Mouse (Mus musculus): ENCODE data around the gene Gm17660.

Gm17660 gene

DNA sequence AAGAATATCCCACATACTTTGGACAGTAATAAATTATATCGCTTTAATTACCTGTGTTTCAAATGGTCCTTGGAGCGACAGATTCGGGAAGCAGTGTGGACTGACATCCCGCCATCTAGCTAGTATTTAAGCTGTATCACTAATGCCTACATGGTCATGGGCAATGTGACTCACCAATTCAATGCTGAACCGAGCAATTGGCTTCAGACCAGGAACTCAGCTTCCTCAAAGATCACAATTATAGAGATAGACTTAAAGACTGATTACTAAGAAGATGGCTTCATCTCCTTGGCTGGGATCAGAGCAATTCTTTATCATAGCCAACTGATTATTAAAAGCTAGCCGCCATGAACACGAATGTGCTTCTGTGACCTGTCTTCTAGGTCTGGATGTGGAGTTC lies at the start of gene Gm17660:
TSS of gene Gm17660 (minus strand) at position 101 of the 400 bp plus-strand sequence.
- DNase-seq (ENCODE audit: low spot score in 2 of 2), result no peak

DNA sequence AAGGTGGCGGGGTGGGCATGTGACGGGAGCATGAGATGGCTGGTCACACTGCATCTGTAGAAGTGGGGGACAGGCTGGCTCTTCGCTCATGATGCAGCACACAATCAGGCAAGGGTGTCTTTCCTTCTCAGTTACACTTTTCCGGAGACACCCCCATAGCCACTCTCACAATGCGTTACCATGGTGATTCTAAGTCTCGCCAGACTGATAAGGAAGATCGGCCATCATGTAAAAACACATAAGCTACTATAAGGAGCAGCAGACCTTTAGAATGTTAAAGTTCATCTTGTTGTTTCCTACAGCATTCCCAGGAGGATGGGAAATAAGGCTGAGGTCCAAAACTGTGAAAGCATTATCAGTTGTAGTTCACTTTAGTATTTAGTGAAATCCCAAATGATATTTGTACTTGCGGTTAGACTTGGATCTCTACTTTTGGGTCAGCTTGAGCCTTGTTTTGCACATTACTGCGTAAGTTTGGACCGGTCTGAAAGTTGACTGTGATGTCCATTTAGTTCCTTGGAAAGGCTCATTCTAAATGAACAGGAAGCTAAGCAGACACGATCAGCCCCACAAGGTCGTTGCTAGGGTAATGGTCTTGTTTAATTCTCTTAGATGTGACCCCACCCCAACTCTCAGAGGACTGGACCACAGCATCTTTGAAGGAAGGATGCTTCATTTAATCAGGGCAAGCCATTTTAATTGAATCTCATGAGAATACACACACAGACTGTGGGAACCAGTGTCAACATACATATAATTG lies 49.3 kb upstream of the Gm17660 start:
- DNase-seq (ENCODE audit: low spot score in 2 of 2), result peak; percentile 69 to 72

DNA sequence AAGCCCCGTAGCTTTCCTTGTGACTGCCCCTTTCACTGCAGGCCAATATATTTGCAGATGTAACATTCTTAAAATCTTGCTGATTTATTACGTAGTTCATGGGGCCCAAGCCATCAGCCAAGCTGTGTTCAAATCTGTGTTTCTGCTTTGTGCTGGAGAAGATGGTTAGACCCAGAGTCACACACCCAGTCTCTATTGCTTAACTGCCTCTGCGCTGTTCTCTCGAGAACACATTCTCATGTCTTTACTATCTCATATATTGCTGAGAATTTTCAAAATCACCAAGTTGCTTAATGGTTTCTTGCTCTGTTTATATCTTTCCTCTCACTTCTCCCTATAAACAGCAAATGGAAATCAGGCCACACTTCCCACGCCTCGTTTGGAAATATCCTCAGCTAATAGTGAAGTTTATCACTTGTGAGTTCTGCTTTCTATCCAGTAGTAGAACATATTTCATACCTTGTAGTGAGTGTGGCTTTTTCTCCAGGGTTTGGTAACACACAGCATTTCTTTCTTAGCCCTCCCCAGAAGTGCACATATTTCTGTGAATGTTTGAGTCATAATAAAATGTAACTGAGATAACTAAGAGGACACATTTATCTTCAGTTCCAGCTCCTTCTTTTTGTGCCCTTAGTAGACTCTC lies 46.7 kb upstream of the Gm17660 start:
- no peak for DNase-seq (ENCODE audit: low spot score in 2 of 2)

DNA sequence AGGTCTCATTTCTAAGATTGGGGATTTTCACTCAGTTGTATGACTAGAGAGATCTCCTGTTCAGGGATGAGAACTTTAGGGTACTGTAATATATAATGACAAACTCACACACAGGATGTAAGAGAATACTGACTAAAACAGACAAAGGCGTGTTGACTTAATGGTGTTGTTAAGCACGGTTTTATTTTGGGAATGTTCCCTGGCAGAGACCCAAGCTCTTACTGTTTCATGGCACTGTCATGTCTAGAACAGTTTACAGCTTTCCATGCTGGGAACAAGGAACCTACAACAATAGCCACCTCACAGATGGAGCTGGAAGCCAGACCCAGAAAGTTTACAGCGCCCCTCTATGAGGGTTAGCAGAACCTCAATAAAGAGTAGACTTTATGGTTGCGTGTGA lies 38.5 kb upstream of the Gm17660 start:
- DNase-seq (ENCODE audit: low spot score in 2 of 2), result peak; percentile 68 to 70

DNA sequence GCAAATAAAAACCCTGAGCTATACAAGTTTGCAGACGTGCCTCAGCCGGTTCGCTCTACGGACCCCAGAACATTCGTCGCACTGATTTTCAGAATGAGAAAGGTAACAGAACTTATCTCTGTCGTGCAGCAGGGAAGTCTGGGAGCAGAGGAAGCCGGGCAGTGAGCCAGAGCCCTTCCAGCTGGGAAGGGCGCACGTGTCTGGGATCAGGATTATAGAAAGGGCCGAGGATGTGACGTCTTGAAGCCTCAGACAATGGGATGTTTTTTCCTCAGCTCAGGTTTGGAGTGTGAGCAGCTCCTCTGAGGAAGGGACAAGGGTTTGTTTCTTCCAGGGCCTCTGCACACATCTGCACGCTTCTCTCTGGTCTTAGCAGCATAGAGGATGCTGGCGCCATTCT lies 37.7 kb upstream of the Gm17660 start:
- peak; percentile 88 to 90 for DNase-seq (ENCODE audit: low spot score in 2 of 2)

DNA sequence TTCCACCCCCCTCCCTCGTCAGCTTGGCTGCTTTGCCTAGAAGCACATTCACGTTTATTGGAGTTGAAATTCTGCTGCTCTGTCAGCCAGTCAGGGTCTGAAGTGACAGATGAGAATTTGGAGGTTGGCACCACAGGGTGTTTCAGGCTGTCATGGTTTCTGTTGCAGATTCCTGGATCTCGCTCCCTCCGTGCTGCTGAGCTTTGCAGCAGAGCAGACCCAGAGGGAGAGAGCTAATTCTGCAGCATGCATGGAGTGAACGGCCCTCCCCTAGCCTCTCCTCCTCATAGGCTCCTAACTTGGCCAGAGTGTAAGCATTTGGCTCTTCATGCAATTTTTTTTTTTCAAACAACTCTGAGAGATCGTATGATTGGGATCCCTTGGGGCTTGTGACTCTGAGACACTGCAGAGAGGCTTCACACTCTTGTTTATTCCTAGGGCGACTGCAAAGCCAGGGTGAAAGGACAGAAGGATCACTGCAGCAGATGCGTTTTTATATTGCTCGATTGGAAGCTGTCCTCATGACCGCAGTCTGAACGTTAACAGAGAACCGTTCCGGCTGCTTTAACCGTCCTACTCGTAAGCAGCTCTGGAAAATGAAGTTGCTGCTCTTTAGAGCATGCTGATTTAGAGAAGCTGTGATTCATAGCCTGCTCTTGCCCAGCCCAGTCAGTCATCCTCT lies 36.2 kb upstream of the Gm17660 start, which contains the start of gene Sparcl1:
TSS of gene Sparcl1 (minus strand) at position 243 of the 682 bp plus-strand sequence.
- DNase-seq (ENCODE audit: low spot score in 2 of 2), result peak; percentile 79 to 91

DNA sequence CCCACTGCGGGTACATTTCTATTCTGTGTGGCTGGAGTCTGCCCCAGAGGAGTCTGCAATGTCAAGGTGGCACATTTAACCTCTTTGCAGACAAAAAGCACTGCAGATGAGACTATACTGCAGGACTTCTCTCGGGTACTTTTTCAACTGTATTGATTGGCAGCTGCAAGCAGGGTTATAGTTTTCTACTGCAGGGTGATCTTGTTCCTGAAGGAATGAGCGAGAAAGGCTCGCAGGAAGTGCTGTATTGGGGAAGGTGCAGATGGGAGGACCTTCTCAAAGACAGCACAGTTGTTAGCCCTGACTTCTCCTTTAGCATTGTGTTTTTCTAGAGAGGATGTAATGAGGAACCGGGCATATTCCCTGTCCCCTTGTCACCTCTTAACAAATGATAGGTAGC lies 35.1 kb upstream of the Gm17660 start:
- no peak for DNase-seq (ENCODE audit: low spot score in 2 of 2)

DNA sequence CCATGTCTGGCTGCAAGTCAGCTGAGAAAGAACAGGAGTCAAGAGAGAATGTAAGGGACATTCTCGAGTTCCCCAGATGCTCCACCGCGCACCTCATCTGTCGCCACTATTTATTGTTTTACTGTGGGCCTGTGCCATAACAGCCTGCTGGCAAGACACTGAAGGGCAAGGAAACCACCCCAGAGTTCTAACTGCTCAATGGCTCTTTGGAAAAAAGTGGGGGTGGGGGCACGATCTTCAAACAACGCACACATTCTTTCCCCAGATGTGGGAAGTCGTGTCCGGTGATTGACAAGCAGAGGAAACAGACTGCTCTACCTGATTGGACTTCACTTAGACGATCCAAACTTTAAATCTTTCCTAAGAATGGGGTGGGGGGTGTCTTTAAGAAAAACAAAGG lies 34.6 kb upstream of the Gm17660 start:
- DNase-seq (ENCODE audit: low spot score in 2 of 2), result peak in 1 of 2 experiments; percentile 70

DNA sequence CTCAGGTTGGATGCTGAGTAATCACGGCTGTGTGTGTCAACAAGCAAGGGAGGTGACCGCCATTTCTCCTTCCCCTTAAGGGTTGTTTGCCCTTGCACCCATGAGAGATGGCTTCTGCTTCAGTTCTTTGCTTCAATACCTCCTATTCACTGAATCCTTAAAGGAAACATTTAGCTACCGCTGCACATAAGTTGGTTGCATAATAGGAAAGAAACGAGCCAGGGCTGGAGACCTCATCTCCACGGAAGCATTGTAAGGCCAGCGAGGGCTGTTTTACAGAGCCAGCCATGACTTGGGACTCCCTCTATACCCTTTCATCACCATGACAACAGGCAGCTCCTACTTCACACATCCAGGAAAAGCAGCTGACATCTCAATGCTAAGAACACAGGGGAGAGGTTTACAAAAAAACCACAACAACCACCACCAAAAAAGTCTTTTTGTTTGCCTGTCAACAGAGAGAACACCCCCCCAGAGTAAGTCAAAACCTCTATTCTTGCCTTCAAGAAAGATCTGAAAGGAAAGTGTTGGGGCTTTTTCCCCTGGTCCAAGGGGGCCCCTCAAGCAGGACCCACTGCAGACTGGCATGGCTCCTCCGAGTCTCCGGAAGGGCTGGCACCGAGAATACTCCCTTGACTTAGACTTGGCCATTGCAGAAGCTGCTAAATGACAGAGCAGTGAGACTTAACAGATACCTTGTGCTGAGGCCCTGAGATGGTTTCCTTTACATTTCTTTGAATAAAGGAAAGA lies 32.9 kb upstream of the Gm17660 start:
- peak in 1 of 2 experiments; percentile 42 for DNase-seq (ENCODE audit: low spot score in 2 of 2)

DNA sequence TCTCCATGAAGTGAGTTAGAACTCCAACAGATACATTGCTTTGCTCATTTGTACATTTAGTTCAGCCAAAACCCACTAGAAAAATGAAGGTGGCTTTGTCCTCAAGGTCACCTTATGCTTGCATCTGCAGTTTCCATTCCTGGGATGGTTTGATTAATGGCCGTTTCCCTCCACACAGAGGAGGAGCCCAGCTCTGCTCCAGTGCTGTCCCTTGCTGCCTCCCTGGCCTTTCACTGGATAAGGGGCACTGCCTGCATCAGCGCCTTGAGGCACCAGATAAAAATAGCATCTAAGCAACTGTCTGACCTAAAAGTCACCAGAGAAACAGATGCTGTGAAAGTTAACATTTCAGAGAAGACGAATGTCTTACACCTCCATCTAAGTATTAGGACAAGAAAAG lies 32.1 kb upstream of the Gm17660 start:
- DNase-seq (ENCODE audit: low spot score in 2 of 2), result no peak

DNA sequence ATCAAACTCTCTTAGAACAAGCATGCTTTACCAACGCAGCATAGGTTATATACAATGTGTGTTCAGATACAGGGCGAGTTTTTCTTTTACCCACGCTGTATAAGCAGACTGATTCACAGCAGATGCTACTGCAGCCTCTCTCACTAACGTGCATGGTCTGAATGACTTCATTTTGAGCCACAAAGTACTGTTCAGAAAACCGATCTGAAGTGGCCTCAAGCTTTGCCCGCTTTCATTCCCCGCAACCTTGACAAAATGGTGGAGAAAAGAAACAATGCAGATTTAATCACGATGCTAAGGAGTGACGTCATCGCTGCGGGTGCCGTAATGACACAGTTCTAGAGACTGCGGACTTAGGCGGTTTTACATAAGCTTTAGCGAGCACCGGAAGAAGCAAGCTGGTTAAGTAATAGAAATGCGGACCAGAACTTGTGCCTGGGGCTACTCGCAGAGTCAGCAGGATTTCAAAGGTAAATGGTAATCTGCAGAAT lies 31.5 kb upstream of the Gm17660 start:
- no peak for DNase-seq (ENCODE audit: low spot score in 2 of 2)

DNA sequence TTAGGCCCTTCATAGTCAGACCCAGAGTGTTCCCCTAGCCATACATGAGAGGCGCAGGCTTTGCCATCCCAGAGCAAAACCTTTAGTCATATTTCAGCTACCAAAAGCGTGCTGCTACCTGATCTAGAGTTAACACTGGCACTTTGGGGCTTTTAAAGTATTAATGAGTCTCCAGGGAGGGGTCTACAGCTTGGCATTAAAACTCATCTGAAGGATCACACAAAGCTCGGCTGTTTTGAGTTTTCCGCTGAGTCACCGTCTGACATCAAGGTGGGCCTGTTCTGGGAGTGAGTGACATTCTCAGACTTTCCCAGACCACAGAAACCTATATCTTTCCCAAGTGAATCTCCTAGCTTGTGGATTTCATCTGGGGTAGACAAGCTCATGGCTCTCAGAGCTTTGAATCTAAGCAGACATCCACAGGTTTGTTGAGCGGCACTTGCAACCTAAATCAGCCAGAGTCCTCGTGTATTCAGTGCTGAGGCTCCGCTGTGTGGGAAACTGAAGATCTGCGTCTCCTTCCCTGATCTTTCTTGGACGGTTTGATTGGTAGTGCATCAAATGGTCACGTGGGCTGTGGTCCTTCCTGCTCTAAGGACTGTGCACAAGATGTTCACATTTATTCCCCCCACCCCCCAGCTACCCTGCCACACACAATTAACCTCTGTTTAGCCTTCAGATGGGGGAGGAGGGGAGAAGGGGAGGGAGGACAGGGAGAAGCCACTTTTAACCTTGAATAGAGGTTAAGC lies 30.9 kb upstream of the Gm17660 start:
- no peak for DNase-seq (ENCODE audit: low spot score in 2 of 2)

DNA sequence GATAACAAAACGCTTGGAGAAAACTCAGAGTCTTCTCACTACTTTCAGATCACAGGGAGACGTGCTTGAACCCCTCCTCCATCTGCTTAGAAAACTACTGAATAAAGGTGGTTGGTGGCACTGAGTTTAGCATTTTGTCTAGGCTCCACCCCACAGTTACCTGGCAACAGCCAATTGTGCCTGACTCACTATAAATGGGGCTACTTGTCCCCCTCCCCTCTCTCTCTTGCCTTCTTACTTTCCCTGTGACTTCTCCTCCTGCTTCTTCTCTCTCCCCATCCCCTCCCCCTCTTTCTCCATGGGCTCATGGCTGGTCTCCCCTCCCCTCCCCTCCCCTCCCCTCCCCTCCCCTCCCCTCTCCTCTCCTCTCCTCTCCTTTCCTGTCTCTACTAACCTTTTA lies 26.7 kb upstream of the Gm17660 start:
- DNase-seq (ENCODE audit: low spot score in 2 of 2), result no peak

DNA sequence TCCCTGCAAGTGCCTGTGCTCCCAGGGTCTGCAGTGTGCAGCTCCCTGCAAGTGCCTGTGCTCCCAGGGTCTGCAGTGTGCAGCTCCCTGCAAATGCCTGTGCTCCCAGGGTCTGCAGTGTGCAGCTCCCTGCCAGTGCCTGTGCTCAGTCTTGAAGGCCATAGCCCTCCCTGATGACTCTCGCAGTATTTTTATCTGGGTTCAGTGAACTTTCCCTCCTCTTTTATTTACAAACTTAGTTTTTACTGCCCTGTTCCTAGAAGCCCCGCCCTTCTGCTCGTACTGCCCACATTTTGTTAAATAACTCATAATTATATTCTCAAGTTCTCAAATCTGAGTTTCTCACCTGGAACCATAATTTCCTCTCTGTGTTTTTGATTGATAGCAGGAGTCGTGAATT lies 25.8 kb upstream of the Gm17660 start:
- no peak for DNase-seq (ENCODE audit: low spot score in 2 of 2)

DNA sequence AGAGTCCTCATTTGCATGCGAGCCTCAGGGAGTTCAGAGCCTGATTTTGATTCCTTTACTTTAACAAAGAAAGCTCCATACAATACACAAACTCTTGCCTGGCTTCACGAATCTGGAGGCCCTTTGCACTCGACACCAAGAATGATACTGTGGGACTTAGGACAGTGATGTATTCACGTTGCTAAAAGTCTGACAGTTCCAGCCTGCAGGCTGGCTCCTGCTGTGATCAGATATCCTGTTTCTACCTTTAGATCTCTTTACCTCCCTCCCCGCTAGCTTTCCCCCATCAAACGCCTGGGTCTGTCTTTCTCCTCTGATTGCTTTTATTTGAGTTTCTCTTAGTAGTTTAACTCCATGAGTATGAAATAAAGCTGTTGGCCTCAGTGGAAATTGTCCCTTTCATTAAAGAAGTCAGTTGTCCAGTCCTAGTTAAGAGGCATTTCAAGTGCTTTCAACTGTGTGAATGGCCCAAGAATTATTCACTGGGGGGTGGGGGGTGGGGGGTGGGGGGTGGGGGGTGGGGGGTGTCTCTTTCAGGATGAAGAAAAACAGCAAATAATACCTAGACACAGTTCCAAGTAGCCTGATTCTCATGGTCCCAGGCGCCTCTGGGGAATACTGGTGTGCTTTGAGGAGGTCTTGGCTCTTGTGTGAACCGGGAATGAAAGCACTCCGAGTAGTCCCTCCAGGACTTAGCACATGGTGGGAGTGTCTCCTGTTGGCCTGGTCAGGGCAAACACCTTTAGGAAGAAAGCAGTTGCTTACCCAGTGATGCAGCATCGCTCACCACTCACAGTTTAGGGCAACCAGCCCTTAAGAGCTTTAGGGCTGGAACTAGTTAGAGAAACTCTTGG lies 24.5 kb upstream of the Gm17660 start:
- peak in 1 of 2 experiments; percentile 49 for DNase-seq (ENCODE audit: low spot score in 2 of 2)

DNA sequence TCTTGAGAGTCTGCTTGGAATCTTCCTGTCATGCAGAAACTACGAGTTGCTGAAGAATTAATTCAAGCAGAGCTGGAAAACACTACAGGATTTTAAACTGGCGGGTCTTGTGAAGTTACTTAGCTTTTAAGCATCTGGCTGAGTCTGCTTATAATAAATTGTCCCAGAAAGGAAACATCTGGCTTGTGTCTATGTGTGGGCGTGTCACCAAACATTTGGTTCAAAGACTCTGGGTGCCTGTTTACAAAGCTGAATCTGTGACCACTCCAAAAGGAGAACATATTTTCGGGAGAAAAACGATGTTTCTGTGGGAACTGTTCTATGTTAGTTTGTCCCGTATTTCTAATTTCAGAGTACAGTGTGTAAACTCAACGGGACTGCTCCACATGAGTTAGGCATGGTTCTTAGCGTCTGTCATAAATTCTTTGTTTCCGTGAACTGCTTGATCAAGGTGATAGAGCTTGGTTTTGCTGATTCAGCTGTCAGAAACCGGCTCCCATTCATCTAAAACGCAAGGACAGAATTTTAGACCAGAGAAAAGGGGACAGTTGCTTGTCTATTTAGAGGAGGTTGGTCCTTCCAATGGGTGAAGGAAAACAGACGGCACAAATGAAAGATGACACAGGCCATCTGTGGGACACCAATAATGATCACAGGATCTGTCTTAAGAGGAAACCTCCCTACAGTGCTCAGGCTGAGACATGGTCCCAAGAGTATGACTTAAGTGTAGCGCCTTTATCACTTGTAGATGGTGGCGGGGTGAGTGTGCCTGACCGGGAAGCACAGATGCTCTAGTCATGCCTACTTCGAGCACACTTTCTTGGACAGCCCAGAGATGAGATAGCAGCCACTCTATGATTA lies 18.9 kb upstream of the Gm17660 start:
- peak; percentile 83 to 84 for DNase-seq (ENCODE audit: low spot score in 2 of 2)

DNA sequence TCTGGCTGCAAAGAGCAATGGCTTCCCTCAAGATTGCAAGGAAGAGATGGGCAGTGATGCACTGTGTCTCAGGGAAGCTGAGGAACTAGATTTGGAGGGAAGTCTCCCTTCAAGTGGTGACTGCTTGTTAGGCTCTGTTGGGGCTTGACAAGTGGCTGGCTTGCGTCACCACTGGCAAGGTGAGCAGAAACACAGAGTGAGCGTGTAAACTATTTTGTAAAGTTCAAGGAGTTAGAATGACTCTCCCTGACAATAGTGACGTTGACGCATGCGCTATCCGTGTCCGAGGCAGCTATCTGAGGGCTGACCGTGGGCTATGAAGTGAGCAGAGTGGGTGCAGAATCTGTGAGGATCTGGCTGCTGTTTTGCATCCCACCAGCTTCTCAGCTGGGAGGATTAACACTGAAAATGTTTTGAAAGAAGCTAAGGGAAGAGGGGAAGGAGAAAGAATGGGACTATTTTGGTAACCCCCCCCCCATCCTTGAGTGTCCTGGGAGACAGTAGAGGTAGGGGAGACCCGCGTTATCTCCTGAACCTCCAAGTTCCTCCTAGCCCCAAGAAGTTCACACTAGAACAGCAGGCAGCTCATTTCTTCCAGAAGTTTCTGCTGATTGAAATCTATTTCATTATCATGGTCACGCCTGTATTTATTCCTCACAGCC lies 18.1 kb upstream of the Gm17660 start:
- peak in 1 of 2 experiments; percentile 10 for DNase-seq (ENCODE audit: low spot score in 2 of 2)

DNA sequence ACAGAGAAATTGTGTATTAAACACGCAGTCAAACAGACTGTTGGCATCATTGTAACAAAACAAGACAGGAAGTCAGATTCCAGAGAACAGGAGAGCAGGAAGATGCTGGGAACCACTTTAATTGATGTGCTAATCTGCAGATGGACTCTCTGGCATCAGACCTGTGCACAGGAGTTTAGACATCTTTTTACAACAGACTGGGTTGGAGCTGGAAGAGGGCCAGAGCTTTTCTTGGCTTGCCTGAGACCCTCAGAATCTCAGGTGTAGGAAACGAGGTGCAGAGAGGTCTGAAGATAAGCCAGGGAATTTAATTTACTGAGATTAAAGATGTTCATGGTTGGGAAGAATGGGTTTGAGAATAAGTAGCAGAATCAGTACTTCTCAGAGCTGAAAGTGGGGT lies 12.3 kb upstream of the Gm17660 start:
- DNase-seq (ENCODE audit: low spot score in 2 of 2), result no peak

DNA sequence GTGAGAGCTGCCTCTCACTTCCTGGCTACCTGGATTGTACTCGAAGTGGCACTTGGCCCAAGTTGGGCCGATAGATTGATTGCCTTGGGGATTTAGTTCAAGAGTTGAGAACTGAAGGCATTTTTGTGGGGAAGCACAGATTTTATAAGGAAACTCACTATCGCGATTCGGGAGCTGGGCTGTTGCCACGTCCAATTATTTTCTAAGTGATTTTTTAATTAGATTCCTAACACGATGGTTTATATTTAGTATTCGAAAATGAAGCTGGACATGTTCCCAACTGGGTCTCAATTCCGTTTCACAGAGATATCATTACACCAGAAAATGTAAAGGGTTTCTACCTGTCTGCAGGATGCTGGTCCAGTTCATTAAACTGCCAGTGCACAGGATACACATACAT lies 8.0 kb upstream of the Gm17660 start:
- no peak for DNase-seq (ENCODE audit: low spot score in 2 of 2)

Measured in heart, adult 9 months (tissue).